Mouse (Mus musculus) lung, adult 2 months (tissue): ENCODE data around the gene Pomp. TPM values are rescaled to one million over a fixed set of nuclear protein-coding genes. Genes with fewer than 3 reads are reported as not detected.
A peak's percentile ranks its signal among the peaks of the same experiment; 100 is the strongest.
"Not testable (repeated sequence)": the region's sequence is repeated elsewhere in the genome, so short reads cannot be mapped to it uniquely, and the experiment has no call there.

ENCODE experiments used
- DNase-seq: peaks from one replicate; pipeline ENCODE4 v3.0.0; 2022
- H3K4me1 ChIP-seq: fragments of 200-500 bp; 2 replicates; pipeline ENCODE4 v1.6.1; 2011; ENCODE audit warnings: low read length; ENCODE audit not compliant: control insufficient read depth, insufficient read depth
- H3K4me3 ChIP-seq: fragments of 200-500 bp; replicated peaks from 2 replicates; pipeline ENCODE3; 2011; ENCODE audit warnings: low read depth, mild to moderate bottlenecking, control low read depth, low read length; ENCODE audit errors: extremely low read depth
- CTCF ChIP-seq: fragments of 200-500 bp; IDR thresholded peaks from 2 replicates; pipeline ENCODE4 v1.5.1; 2011; ENCODE audit warnings: mild to moderate bottlenecking, low read length, control low read depth; ENCODE audit not compliant: insufficient read depth
- POLR2A ChIP-seq: fragments of 200-500 bp; IDR thresholded peaks from 2 replicates; pipeline ENCODE4 v1.6.1; 2011; ENCODE audit warnings: low read depth, mild to moderate bottlenecking, control low read depth, low read length, borderline replicate concordance; ENCODE audit errors: extremely low read depth
- WGBS: fragments of 180-500 bp; shearing (Covaris S2); methylation state at CpG from one replicate; pipeline ENCODE4 v1.1.7; 2018; 5-methylcytosine and 5-hydroxymethylcytosine counted together
- polyA plus RNA-seq: library from polyadenylated mRNA; depleted of rRNA; stranded (reverse); fragments of >200 nt; gene quantifications from 2 replicates; pipeline ENCODE4 v1.2.3, GENCODE M21; 2012

Pomp gene
- polyA plus RNA-seq, 1 experiment = 47.1 TPM

- 67% methylated on average over 6 of the region's 6 CpGs for WGBS
- H3K4me3 ChIP-seq = no peak overlapping the region
- H3K4me1 ChIP-seq = peaks cover 5% of the 10 kb centered on the region
- TF ChIP-seq CTCF (peak; percentile 56), POLR2A (no peak)
- no peak for DNase-seq
Measured at GRCm38 (mm10) chr5:147877520-147877919, 17.3 kb downstream of the Pomp start.

GRCm38 (mm10) chr5:147879971-147880682, 19.9 kb downstream of the Pomp start:
- no peak overlapping the region for H3K4me3 ChIP-seq
- WGBS = 76% methylated on average over 17 of the region's 17 CpGs
- DNase-seq = no peak
- TF ChIP-seq POLR2A = no peak
- TF ChIP-seq CTCF = no peak
- H3K4me1 ChIP-seq = peaks cover 5% of the 10 kb centered on the region

- 76% methylated on average over 6 of the region's 6 CpGs for WGBS
- no peak for TF ChIP-seq CTCF
- no peak for TF ChIP-seq POLR2A
- Histone ChIP-seq H3K4me1 (no peaks in the 10 kb centered on the region), H3K4me3 (no peak overlapping the region)
- no peak for DNase-seq
Measured at GRCm38 (mm10) chr5:147883581-147883980, 23.3 kb downstream of the Pomp start.

GRCm38 (mm10) chr5:147888313-147889297, 28.3 kb downstream of the Pomp start:
- peaks cover under 1% of the 10 kb centered on the region; the same call in 1 of the 2 replicates for H3K4me1 ChIP-seq
- no peak overlapping the region for H3K4me3 ChIP-seq
- 70% methylated on average over 10 of the region's 12 CpGs for WGBS
- no peak for DNase-seq
- TF ChIP-seq POLR2A = no peak
- no peak for TF ChIP-seq CTCF

- Histone ChIP-seq H3K4me1 (peaks cover 3% of the 10 kb centered on the region), H3K4me3 (no peak overlapping the region)
- TF ChIP-seq CTCF = no peak
- TF ChIP-seq POLR2A = no peak
- DNase-seq = no peak
- 78% methylated on average over 6 of the region's 6 CpGs for WGBS
Measured at GRCm38 (mm10) chr5:147892735-147893134, 32.5 kb downstream of the Pomp start.

GRCm38 (mm10) chr5:147893143-147893542, 32.9 kb downstream of the Pomp start:
- 48% methylated on average over 9 of the region's 9 CpGs for WGBS
- H3K4me3 ChIP-seq = no peak overlapping the region
- TF ChIP-seq POLR2A (no peak), CTCF (no peak)
- DNase-seq = no peak
- peaks cover 3% of the 10 kb centered on the region for H3K4me1 ChIP-seq

- TF ChIP-seq CTCF = no peak
- 0 out of 2 replicates have a peak, but pooled peaks have one; percentile 14 for TF ChIP-seq POLR2A
- H3K4me3 ChIP-seq = peak overlapping the region; percentile 80
- 3% methylated on average over 25 of the region's 25 CpGs for WGBS
- no peak for DNase-seq
- H3K4me1 ChIP-seq = peaks cover 3% of the 10 kb centered on the region
Measured at GRCm38 (mm10) chr5:147893766-147894454, 33.6 kb downstream of the Pomp start.

- DNase-seq = peak; percentile 96
- TF ChIP-seq POLR2A (peak; percentile 44; the same call in 1 of the 2 replicates), CTCF (no peak)
- H3K4me3 ChIP-seq = peak within 1 kb of the TSS; percentile 80
- H3K4me1 ChIP-seq = peaks cover 3% of the 10 kb centered on the region
- WGBS = under 1% methylated on average over 47 of the region's 47 CpGs
Measured at GRCm38 (mm10) chr5:147894455-147895076, 34.3 kb downstream of the Pomp start, which contains the start of gene Slc46a3. Gene Slc46a3 (minus strand): TSS chr5:147894815.

GRCm38 (mm10) chr5:147895436-147896198, 35.4 kb downstream of the Pomp start:
- Histone ChIP-seq H3K4me3 (no peak overlapping the region), H3K4me1 (peaks cover 3% of the 10 kb centered on the region)
- DNase-seq = no peak
- 35% methylated on average over 16 of the region's 16 CpGs for WGBS
- TF ChIP-seq POLR2A = no peak
- no peak for TF ChIP-seq CTCF

- H3K4me1 ChIP-seq, H3K4me3 ChIP-seq, DNase-seq: not testable (repeated sequence)
- 60% methylated on average over 4 of the region's 4 CpGs for WGBS
Measured at GRCm38 (mm10) chr5:147896501-147896900, 36.2 kb downstream of the Pomp start.
